Mouse (Mus musculus) liver, embryonic 16.5 days (tissue): Measurements from ENCODE around the gene Slc6a17. TPM values are rescaled to one million over a fixed set of nuclear protein-coding genes. Genes with fewer than 3 reads are reported as not detected.

Experiments used
- ATAC-seq: fragments of 200-750 bp; cut with Nextera tagmentation; 2 replicates; pipeline ENCODE4 v1.8.0; 2017; ENCODE audit warnings: low read depth, mild to moderate bottlenecking, moderate number of reproducible peaks, moderate library complexity
- H3K27ac ChIP-seq: fragments of 300-500 bp; sonication (generic); 2 replicates; pipeline ENCODE4 v1.5.1; 2014; ENCODE audit warnings: mild to moderate bottlenecking, low read length
- H3K27me3 ChIP-seq: fragments of 300-500 bp; sonication (generic); 2 replicates; pipeline ENCODE4 v1.6.1; 2014; ENCODE audit warnings: low read depth, low read length, mixed read lengths; ENCODE audit not compliant: control insufficient read depth, insufficient read depth
- H3K36me3 ChIP-seq: fragments of 300-500 bp; sonication (generic); 2 replicates; pipeline ENCODE4 v1.6.1; 2014; ENCODE audit warnings: mild to moderate bottlenecking; ENCODE audit not compliant: control insufficient read depth, insufficient read depth
- H3K4me1 ChIP-seq: fragments of 300-500 bp; sonication (generic); 2 replicates; pipeline ENCODE4 v1.6.1; 2014; ENCODE audit warnings: low read depth, low read length, mixed read lengths; ENCODE audit not compliant: control insufficient read depth
- H3K4me2 ChIP-seq: fragments of 300-500 bp; sonication (generic); 2 replicates; pipeline ENCODE4 v1.6.1; 2014; ENCODE audit warnings: low read depth, low read length, mixed read lengths
- H3K4me3 ChIP-seq: fragments of 300-500 bp; sonication (generic); 2 replicates; pipeline ENCODE4 v1.5.1; 2014; ENCODE audit warnings: low read depth, mild to moderate bottlenecking, low read length
- H3K9ac ChIP-seq: fragments of 300-500 bp; sonication (generic); 2 replicates; pipeline ENCODE4 v1.6.1; 2014; ENCODE audit warnings: low read depth, low read length
- H3K9me3 ChIP-seq: fragments of 300-500 bp; sonication (generic); replicated peaks from 2 replicates; pipeline ENCODE4 v1.6.1; 2016; ENCODE audit warnings: low read length; ENCODE audit not compliant: control insufficient read depth
- WGBS: fragments of 180-500 bp; shearing (Covaris S2); extraction: QIAGEN DNeasy Blood & Tissue Kit; methylation state at CpG from one replicate; pipeline ENCODE4 v1.1.7; 2014; ENCODE audit not compliant: insufficient replicate concordance; 5-methylcytosine and 5-hydroxymethylcytosine counted together
- polyA plus RNA-seq: library from polyadenylated mRNA; unstranded; fragments of >200 nt; fragmentation: Nextera tagmentation; extraction: Ambion mirVana; gene quantifications from 2 replicates; pipeline ENCODE4 v1.2.1, GENCODE M21; 2015

The Slc6a17 gene
- polyA plus RNA-seq, 1 experiment from 2014 or later: 0.08 TPM

DNA sequence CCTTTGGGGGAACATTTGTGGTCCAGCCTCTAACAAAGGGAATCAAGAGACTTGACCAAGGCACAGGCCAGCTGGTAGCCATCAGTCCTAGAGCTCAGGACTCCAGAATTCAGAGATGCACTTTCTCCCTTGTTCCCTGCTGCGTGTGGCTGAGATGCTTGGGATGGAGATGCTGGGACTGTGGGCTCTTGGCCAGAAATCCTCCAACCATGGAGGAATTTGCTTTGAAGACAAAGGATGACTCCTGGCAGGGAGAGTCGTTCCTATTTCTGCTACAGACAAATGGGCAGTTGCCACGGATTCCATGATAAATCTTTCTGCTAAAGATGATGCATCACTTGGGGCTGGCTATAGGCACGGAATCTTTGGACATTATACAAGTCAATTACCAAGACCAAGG, 15.7 kb upstream of the Slc6a17 start:
- no peak overlapping the region for H3K9ac ChIP-seq
- no peaks in the 10 kb centered on the region; the same call in 1 of the 2 replicates for H3K27me3 ChIP-seq
- H3K4me3 ChIP-seq: no peak overlapping the region
- H3K9me3 ChIP-seq: no peaks in the 10 kb centered on the region
- no peaks in the 10 kb centered on the region for H3K36me3 ChIP-seq
- no peak overlapping the region for H3K4me2 ChIP-seq
- no peak for ATAC-seq
- no peaks in the 10 kb centered on the region for H3K4me1 ChIP-seq
- 50% methylated on average over 4 of the region's 4 CpGs for WGBS
- no peak overlapping the region for H3K27ac ChIP-seq

DNA sequence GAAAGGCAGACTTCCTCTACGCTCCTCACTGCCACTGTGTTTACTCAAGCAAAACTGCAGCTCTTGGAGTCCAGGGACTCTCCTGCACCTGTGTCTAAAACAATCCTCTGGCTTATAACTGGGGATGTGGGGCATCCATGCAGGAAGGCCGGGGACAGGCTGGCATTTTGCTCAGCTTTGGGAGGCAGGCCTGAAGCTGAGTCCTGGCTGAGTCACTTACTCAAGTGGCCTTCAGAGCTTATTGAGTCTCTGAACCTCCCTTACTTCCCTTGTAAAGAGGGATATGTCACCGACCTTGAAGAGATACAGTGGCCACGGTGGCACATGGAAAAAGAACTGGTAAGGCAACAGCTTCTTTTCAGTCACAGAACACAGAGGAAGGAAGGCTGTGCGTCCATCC, 12.8 kb upstream of the Slc6a17 start:
- no peak for ATAC-seq
- no peaks in the 10 kb centered on the region for H3K9me3 ChIP-seq
- H3K27ac ChIP-seq: no peak overlapping the region
- no peak overlapping the region for H3K9ac ChIP-seq
- H3K4me2 ChIP-seq: no peak overlapping the region
- no peaks in the 10 kb centered on the region for H3K4me1 ChIP-seq
- no peaks in the 10 kb centered on the region for H3K36me3 ChIP-seq
- no peaks in the 10 kb centered on the region for H3K27me3 ChIP-seq
- WGBS: 50% methylated on average over 5 of the region's 5 CpGs
- no peak overlapping the region for H3K4me3 ChIP-seq

DNA sequence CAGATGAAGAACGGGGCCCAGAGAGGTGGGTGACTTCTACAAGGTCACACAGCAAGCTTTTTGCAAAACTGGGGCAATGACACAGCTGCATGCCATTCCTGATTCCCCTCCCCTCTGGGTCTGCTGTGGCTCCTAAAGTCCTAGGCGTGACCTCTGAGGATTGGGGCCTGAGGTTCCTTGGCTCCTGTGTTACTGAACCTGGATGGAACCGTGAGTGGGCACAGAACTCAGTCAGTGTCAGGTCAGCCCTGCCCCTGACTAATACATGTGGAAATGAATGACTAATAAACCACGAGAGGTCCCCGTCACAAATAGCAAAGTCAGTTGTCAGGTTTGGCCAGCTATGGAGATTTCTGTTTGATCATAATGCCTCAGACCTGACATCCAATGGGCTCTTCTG, 11.4 kb upstream of the Slc6a17 start:
- H3K4me3 ChIP-seq: no peak overlapping the region
- H3K4me2 ChIP-seq: no peak overlapping the region
- no peaks in the 10 kb centered on the region for H3K27me3 ChIP-seq
- H3K9me3 ChIP-seq: no peaks in the 10 kb centered on the region
- H3K27ac ChIP-seq: no peak overlapping the region
- H3K4me1 ChIP-seq: no peaks in the 10 kb centered on the region
- ATAC-seq: no peak
- no peak overlapping the region for H3K9ac ChIP-seq
- H3K36me3 ChIP-seq: no peaks in the 10 kb centered on the region
- WGBS: 48% methylated on average over 5 of the region's 5 CpGs

DNA sequence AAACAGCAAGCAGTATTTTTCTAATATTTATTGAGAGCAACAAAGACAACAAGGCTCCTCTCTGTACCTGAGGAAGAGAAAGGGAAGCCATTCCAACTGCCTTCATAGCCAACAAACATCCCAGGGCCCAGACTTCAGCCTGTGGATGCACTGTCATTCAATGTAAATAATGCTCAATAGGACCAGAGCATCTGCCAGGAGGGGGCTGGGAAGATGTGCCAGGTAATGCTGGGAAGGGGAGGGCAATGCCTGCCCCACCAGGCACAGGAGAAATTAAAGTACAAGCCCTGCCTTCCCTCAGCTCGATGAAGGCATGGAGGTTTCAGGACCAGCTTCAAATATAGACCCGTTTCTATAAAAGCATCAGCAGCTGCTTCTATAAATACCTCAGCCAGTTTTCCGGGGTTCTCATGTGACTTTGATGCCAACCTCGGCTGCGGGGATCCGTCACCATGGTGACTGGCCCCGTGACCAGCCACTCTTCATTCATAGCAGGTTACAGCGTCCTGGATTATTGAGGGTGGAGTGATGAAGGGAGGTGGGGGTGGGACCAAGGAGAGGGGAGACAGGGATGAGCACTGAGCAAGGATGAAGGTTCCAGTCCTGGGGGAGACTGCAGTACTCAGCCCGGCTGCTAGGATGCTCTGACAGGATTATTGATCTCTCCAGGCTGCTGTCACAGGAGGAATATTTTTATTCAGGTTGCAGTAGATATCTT, 10.7 kb upstream of the Slc6a17 start:
- Histone ChIP-seq H3K4me1 (no peaks in the 10 kb centered on the region), H3K4me2 (no peak overlapping the region), H3K27me3 (no peaks in the 10 kb centered on the region), H3K4me3 (no peak overlapping the region), H3K27ac (no peak overlapping the region), H3K36me3 (no peaks in the 10 kb centered on the region), H3K9me3 (no peaks in the 10 kb centered on the region), H3K9ac (no peak overlapping the region)
- WGBS: 43% methylated on average over 9 of the region's 9 CpGs
- ATAC-seq: no peak

DNA sequence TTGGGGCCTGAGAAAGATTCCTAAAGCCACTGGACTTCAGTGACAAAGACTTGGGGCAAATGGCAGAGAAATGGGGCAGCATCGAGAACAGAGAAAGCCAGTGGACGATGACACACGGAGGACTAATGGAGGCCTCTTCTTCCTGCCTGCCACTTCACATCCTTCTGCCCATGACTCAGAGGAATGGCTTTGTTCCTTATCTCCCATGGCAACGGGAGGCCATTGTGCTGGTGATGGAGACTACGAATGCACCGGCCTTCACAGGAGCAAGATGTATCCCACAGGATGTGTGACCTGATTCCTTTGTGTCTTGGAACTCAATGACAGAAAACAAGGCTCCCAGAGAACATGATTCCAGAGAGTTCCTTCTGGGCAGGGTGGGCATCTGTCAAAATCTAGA, 6.7 kb upstream of the Slc6a17 start:
- no peak overlapping the region for H3K9ac ChIP-seq
- no peak overlapping the region for H3K27ac ChIP-seq
- no peaks in the 10 kb centered on the region for H3K4me1 ChIP-seq
- H3K4me3 ChIP-seq: no peak overlapping the region
- no peak overlapping the region for H3K4me2 ChIP-seq
- H3K9me3 ChIP-seq: no peaks in the 10 kb centered on the region
- WGBS: 39% methylated on average over 6 of the region's 6 CpGs
- no peaks in the 10 kb centered on the region; the same call in 1 of the 2 replicates for H3K27me3 ChIP-seq
- no peaks in the 10 kb centered on the region for H3K36me3 ChIP-seq
- ATAC-seq: no peak

DNA sequence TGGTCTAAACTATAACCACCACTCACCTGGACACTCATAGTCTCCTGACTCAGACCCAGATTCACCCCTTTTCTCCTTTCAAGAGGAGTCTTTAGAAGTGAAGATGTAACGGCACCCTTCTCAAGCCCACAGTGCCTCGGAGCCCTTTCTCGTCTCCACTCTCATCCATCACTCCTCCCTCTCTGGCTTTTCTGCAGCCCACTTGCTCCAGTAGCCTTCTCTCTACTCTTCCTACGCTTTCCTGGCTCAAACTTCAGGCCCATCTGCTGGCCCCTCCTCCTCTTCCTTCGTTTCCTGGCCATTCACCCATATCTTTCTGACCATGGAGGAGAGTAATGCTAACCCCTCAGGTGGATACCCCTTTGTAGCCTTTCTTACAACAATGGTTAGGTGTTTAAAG, 3.1 kb upstream of the Slc6a17 start:
- no peaks in the 10 kb centered on the region for H3K36me3 ChIP-seq
- H3K4me3 ChIP-seq: no peak overlapping the region
- no peak overlapping the region for H3K4me2 ChIP-seq
- 61% methylated on average over 5 of the region's 5 CpGs for WGBS
- H3K9ac ChIP-seq: no peak overlapping the region
- no peak for ATAC-seq
- H3K9me3 ChIP-seq: no peaks in the 10 kb centered on the region
- H3K27me3 ChIP-seq: peaks cover 32% of the 10 kb centered on the region
- H3K4me1 ChIP-seq: no peaks in the 10 kb centered on the region
- no peak overlapping the region for H3K27ac ChIP-seq

DNA sequence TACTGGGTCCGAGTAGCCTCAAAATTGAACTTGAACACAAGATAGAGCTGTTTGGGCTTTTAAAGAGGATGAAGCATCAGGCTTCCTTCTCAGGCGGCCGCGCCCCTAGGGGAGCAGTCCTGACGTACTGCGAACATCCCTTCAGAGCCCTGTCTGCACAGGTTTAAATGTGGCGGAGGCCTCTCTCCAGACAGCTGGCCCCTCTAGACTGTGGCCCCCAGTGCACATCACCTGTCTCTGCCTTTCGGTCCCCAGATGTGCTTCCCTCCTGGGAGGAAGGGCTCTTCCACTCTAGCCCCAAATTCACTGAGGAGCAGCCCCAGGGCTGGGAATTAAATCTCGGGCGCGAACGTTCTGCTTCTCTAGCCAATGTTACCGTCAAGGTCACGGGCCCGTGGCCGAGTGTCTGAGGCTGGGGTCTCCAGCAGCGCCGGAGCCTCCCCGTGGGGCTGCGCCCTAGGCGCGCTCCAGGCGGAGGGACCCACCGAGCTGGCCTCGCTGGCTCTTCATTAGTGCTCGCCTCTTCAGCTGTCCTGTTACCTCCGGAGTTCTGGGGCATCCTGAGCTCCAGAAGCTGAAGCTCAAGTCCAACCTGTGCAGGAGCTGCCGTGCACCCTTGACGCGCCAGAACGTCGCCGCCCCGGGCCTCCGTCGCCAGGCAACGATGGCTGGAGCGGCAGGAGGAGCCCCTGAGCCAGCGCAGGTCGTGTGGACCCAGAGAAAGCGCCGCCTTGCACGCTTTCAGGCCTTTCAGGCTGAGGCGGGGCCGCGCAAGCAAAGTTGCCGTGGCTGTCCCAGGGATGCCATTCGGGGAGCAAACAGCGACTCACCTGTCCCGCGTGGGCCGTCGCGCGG, 815 bp downstream of the Slc6a17 start:
- no peak overlapping the region for H3K9ac ChIP-seq
- H3K27me3 ChIP-seq: peaks cover 35% of the 10 kb centered on the region
- ATAC-seq: no peak

DNA sequence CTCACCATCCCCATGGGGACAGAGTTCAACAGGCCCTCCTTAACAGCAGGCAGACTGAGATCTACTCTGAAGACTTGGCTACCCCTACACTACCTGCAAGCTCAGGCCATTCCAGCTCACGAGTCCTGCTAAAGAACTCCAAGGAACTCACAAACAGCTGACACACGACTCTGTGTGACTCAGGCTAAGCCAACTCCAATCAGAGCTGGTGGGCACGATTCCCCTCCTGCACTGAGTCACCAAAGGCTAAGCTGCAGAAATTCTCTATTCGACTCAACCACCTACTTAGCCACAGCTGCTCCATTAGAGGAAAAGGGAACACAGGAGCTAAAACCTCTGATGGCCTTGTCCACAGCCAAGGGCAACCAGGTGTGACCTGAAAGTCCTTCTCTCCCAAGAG, 1.8 kb downstream of the Slc6a17 start:
- ATAC-seq: no peak
- Histone ChIP-seq H3K4me2 (no peak overlapping the region), H3K4me3 (no peak overlapping the region), H3K27ac (no peak overlapping the region), H3K9ac (no peak overlapping the region), H3K36me3 (no peaks in the 10 kb centered on the region), H3K27me3 (peaks cover 35% of the 10 kb centered on the region), H3K9me3 (no peaks in the 10 kb centered on the region), H3K4me1 (no peaks in the 10 kb centered on the region)
- WGBS: 47% methylated on average over 4 of the region's 4 CpGs

More for the DNA sequence above, 815 bp downstream of the Slc6a17 start:
- no peak overlapping the region for H3K27ac ChIP-seq
- no peaks in the 10 kb centered on the region for H3K36me3 ChIP-seq
- H3K4me3 ChIP-seq: peak overlapping the region; percentile 29
- H3K4me1 ChIP-seq: no peaks in the 10 kb centered on the region
- 8% methylated on average over 55 of the region's 55 CpGs for WGBS
- peak overlapping the region; percentile 42 for H3K4me2 ChIP-seq
- H3K9me3 ChIP-seq: no peaks in the 10 kb centered on the region

DNA sequence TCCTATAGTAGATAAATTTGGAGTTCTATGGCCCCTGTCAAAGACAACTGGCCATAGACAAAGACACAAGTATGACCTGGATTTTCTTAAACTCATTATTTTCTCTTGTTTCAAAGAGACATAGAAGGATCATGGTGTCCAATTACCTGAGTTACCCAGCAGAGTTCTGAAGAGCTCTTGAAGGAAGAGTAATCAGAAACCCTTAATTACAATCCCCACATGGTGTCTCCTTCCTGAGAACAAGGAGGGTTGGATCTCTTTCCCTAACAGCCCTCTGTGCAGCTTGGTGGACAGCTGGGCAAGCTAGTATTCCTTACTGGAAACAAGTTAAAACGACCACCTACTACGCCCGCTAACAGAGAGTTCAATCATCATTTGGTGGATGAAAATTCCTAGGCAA, 6.4 kb downstream of the Slc6a17 start:
- Histone ChIP-seq H3K9me3 (no peaks in the 10 kb centered on the region), H3K36me3 (no peaks in the 10 kb centered on the region), H3K4me2 (no peak overlapping the region), H3K27ac (no peak overlapping the region), H3K4me1 (no peaks in the 10 kb centered on the region), H3K27me3 (peaks cover 8% of the 10 kb centered on the region), H3K9ac (no peak overlapping the region), H3K4me3 (no peak overlapping the region)
- WGBS: 71% methylated on average over 3 of the region's 3 CpGs
- ATAC-seq: no peak
